Mouse (Mus musculus) ES-E14 (cell line): ENCODE results near the gene Strn.

ENCODE experiments used
- CHD2 ChIP-seq: IDR thresholded peaks from 2 replicates; pipeline ENCODE4 v1.6.1; 2014; ENCODE audit warnings: mild to moderate bottlenecking, low read depth, low read length, inconsistent platforms
- ZC3H11A ChIP-seq: IDR thresholded peaks from 2 replicates; pipeline ENCODE4 v1.6.1; 2012; ENCODE audit warnings: low read depth, mild to moderate bottlenecking, inconsistent platforms, low read length, borderline replicate concordance
- ZNF384 ChIP-seq: IDR thresholded peaks from 2 replicates; pipeline ENCODE4 v1.6.1; 2012; ENCODE audit warnings: low read depth, low read length, inconsistent platforms

DNA sequence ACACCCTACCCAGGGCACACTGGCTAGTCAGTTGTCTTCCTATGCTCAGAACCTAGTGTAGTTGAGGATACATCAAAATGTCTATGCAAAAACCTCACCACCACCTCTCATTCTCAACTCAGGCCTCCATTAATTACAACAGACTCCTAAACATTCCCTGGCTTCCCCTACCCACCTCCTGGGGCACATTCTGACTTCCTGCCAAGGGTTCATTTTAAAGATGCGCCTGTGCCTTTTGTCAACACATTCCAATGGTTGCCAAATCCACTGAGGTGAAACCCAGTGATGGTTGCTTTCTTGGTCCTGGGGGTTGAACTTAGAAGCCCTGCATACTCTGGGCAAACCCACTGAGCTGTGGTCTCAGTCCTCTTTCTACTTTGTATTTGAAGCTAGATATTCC, 4.9 kb downstream of the Strn start:
- TF ChIP-seq CHD2 (no peak), ZNF384 (no peak), ZC3H11A (no peak)
